In genomic region chr9:65575393-65576196, GRCm38 (mm10) we compare ENCODE assay signal across 8 mouse cellular contexts. TPM values are rescaled to one million over a fixed set of nuclear protein-coding genes. Genes with fewer than 3 reads are reported as not detected.
DNase-seq lines count a peak whose midpoint lies in the region; ATAC-seq and TF ChIP-seq lines count a peak whose summit lies in the region.
"Had no signal": no experiment of that assay in that cellular context is flagged by ENCODE, and none has a peak within 500 bp of the region (broad histone marks: within the 10 kb centered on the region; RNA-seq: fewer than 3 reads in every experiment).

No protein-coding gene starts in this region.

- intact Hi-C loops in heart, postnatal 36 days (cut with DNase I), result loop anchor here (5.0 kb wide), 1 partner anchor 113 kb away; the partner anchor contains the start of gene Spg21
- intact Hi-C loops in left cerebral cortex, adult 2 months (cut with DNase I), result no loop called here

- peaks cover 43% of the 10 kb centered on the region for H3K4me1 ChIP-seq in lung, embryonic 16.5 days (replicated peaks; ENCODE audit: control insufficient read depth, insufficient read depth, low read length)
- H3K4me1 ChIP-seq in embryonic facial prominence, embryonic 15.5 days, result peaks cover 55% of the 10 kb centered on the region

- peak overlapping the region; percentile 23; the same call in 1 of the 2 replicates for H3K9ac ChIP-seq in lung, embryonic 16.5 days (ENCODE audit: low read length)
- H3K9ac ChIP-seq in embryonic facial prominence, embryonic 15.5 days, result no peak overlapping the region

- no peaks in the 10 kb centered on the region for H3K27me3 ChIP-seq in lung, embryonic 16.5 days (ENCODE audit: control insufficient read depth, insufficient read depth, low read depth, low read length)
- no peaks in the 10 kb centered on the region for H3K27me3 ChIP-seq in embryonic facial prominence, embryonic 15.5 days

- DNase-seq in lung, postnatal 25 days (ENCODE audit: low spot score), result no peak
- peak; percentile 54 to 57 for DNase-seq in heart, postnatal 36 days
- peak; percentile 70 to 88 for DNase-seq in spleen, postnatal 4 days (ENCODE audit: low spot score in 2 of 2)
- no peak for DNase-seq in embryo, embryonic 10 days (ENCODE audit: low spot score)
- DNase-seq in left cerebral cortex, adult 2 months (ENCODE audit: extremely low spot score in 1 of 2, low spot score in 2 of 2), result no peak
- DNase-seq: cerebellum, adult 2 months had no signal

- WGBS in lung, embryonic 16.5 days, result 56% methylated on average over 8 of the region's 8 CpGs
- WGBS in embryonic facial prominence, embryonic 15.5 days, result 63% methylated on average over 8 of the region's 8 CpGs

- H3K9me3 ChIP-seq in lung, embryonic 16.5 days (ENCODE audit: control insufficient read depth, low read length), result no peaks in the 10 kb centered on the region
- no peaks in the 10 kb centered on the region for H3K9me3 ChIP-seq in embryonic facial prominence, embryonic 15.5 days (replicated peaks)

- no peak overlapping the region for H3K4me3 ChIP-seq in lung, embryonic 16.5 days (ENCODE audit: low read length)
- H3K4me3 ChIP-seq in embryonic facial prominence, embryonic 15.5 days (replicated peaks), result no peak overlapping the region
- H3K4me3 ChIP-seq in left cerebral cortex, adult 2 months, result no peak overlapping the region

- no peak for TF ChIP-seq CTCF in left cerebral cortex, adult 2 months (IDR thresholded peaks at IDR 0.05)

- no peak overlapping the region for H3K4me2 ChIP-seq in lung, embryonic 16.5 days (ENCODE audit: low read depth, low read length)
- H3K4me2 ChIP-seq in embryonic facial prominence, embryonic 15.5 days (replicated peaks), result no peak overlapping the region

- H3K36me3 ChIP-seq in lung, embryonic 16.5 days (ENCODE audit: control insufficient read depth, insufficient read depth, low read length), result peaks cover 8% of the 10 kb centered on the region; the same call in 1 of the 2 replicates
- peaks cover 14% of the 10 kb centered on the region; the same call in 1 of the 2 replicates for H3K36me3 ChIP-seq in embryonic facial prominence, embryonic 15.5 days

- ATAC-seq in lung, embryonic 16.5 days (ENCODE audit: low read depth), result no peak
- no peak for ATAC-seq in embryonic facial prominence, embryonic 15.5 days (ENCODE audit: insufficient number of reproducible peaks, low FRiP score, low TSS enrichment, low read depth)

- H3K27ac ChIP-seq in lung, embryonic 16.5 days (ENCODE audit: low read length), result peak overlapping the region; percentile 66
- H3K27ac ChIP-seq in embryonic facial prominence, embryonic 15.5 days (replicated peaks), result peak overlapping the region; percentile 72
- no peak overlapping the region for H3K27ac ChIP-seq in left cerebral cortex, adult 2 months

RNA-seq across cellular contexts. Expression of gene Plekho2, which starts 4.2 kb away (rescaled TPM):
- 23.6 and 24.4 TPM in 2 replicates for polyA plus RNA-seq in lung, embryonic 16.5 days (2015; fragmentation: Nextera tagmentation; extraction: Ambion mirVana)
- 15.0 and 16.0 TPM in 2 replicates for polyA plus RNA-seq in embryonic facial prominence, embryonic 15.5 days (2015; fragmentation: Nextera tagmentation; extraction: Ambion mirVana)
- total RNA-seq in heart, postnatal 36 days (2021), result 10 to 100 TPM; 13.3 to 15.3 TPM
- total RNA-seq in left cerebral cortex, adult 2 months (2021), result 10 to 100 TPM; 13.3 to 15.1 TPM

RNA-seq across cellular contexts. Expression of gene Pif1, which starts 11.4 kb away (rescaled TPM):
- polyA plus RNA-seq in lung, embryonic 16.5 days (2015; fragmentation: Nextera tagmentation; extraction: Ambion mirVana), result 16.1 and 17.0 TPM in 2 replicates
- 10.8 and 11.5 TPM in 2 replicates for polyA plus RNA-seq in embryonic facial prominence, embryonic 15.5 days (2015; fragmentation: Nextera tagmentation; extraction: Ambion mirVana)
- under 1 TPM; 0.30 to 0.61 TPM for total RNA-seq in heart, postnatal 36 days (2021)
- total RNA-seq in left cerebral cortex, adult 2 months (2021), result under 1 TPM; 0.20 to 0.28 TPM

RNA-seq across cellular contexts. Expression of gene Rbpms2, which starts 53.9 kb away (rescaled TPM):
- 10.8 and 14.1 TPM in 2 replicates for polyA plus RNA-seq in lung, embryonic 16.5 days (2015; fragmentation: Nextera tagmentation; extraction: Ambion mirVana)
- polyA plus RNA-seq in embryonic facial prominence, embryonic 15.5 days (2015; fragmentation: Nextera tagmentation; extraction: Ambion mirVana), result 7.9 and 8.9 TPM in 2 replicates
- total RNA-seq in heart, postnatal 36 days (2021), result 10 to 100 TPM; 35.7 to 37.9 TPM
- total RNA-seq in left cerebral cortex, adult 2 months (2021), result 1 to 10 TPM; 2.2 to 3.2 TPM

RNA-seq across cellular contexts. Expression of gene Ankdd1a, which starts 55.6 kb away (rescaled TPM):
- not detected in 2 replicates for polyA plus RNA-seq in lung, embryonic 16.5 days (2015; fragmentation: Nextera tagmentation; extraction: Ambion mirVana)
- polyA plus RNA-seq in embryonic facial prominence, embryonic 15.5 days (2015; fragmentation: Nextera tagmentation; extraction: Ambion mirVana), result 0.32 and 0.51 TPM in 2 replicates
- not detected for total RNA-seq in heart, postnatal 36 days (2021)
- 1 to 10 TPM; 2.7 to 3.5 TPM for total RNA-seq in left cerebral cortex, adult 2 months (2021)

Comparison
In these comparisons a context has a peak if more than half of its experiments do, and no peak if none do; other contexts are left out.
1. DNase-seq: peak in heart, postnatal 36 days (2 of 2) and spleen, postnatal 4 days (2 of 2); none in lung, postnatal 25 days (single experiment), embryo, embryonic 10 days (single experiment) and left cerebral cortex, adult 2 months (0 of 2).
2. RNA of gene Rbpms2, which starts 53.9 kb away (total RNA-seq): 35.7 to 37.9 TPM in heart, postnatal 36 days; 2.2 to 3.2 TPM in left cerebral cortex, adult 2 months; every median in the first group is over 4 times any median in the second.